Mouse (Mus musculus): ENCODE measurements at regions not wholly inside any gene's neighbourhood (a gene's known extent, or its start where the extent isn't known, plus 50 kb on each side); places are given as distances from the start of the nearest gene placed in this dataset.

DNA sequence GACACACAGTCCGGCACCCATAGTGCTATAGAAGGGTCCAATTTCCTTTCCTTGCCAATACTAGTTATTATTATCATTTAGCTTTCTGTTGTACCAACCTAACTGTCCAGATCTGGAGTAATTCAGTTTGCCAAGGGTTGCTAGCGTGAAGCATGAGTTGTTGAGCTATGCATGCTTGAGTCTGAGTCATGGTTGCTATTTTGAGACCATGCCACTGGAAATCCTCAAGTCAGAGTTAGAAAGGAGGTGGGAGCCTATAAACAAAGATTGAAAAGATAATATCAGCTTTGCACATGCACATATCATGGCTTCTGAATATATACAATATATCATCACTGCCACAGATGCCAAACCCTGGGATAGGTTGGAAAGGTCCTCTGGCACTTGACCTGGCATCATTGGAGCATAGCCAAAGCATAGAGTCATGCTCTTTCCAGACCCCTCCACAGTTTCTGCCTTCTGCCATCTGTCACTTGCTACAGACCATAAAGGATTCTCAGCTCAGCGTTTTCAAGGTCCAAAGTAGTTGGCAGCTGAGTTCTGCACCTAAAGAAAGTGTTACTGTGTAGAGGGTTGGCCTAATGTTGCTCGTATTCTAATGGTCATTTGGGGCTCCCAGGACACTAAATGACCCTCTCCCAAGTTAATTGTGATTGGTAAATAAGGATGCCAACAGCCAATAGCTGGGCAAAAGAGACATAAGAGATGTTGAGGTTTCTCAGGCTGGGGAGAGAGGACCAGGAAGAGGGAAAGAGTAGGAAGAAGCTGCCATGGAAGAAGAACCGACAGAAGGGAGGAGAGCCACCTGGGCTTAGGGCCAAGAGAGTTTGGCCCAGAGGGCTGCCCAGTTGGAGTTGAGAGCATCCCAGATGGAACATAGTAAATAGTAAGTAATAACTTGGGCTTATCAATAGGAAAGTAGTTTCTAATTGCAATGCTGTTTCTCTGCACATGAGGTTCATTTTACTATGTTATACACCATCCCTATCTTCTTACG lies 586.9 kb downstream of the Ptprc start:
- dilution Hi-C loops (cut with MboI; ENCODE audit: extremely low pct_ligation_motif_present, extremely low pct_unique_long_range_greater_than_20kb, low sequenced_read_pairs): no loop called here
- Histone ChIP-seq H3K36me3 (replicated peaks in 1 of 2; ENCODE audit: control insufficient read depth in 1 of 2, insufficient read depth in 1 of 2, low read length in 1 of 2) (no peaks in the 10 kb centered on the region), H3K79me2 (replicated peaks; ENCODE audit: control insufficient read depth, extremely low read depth, insufficient read depth, poor library complexity, severe bottlenecking) (no peaks in the 10 kb centered on the region), H3K4me3 (replicated peaks in 1 of 3; ENCODE audit: low read depth in 2 of 3, low read length in 2 of 3, poor library complexity in 1 of 3) (no peak overlapping the region), H3K4me1 (ENCODE audit: control insufficient read depth in 1 of 2, insufficient read depth in 2 of 2) (peaks cover 0 to 4% of the 10 kb centered on the region in 2 experiments; a peak in 1 of 4 replicates), H3K27ac (ENCODE audit: insufficient read depth, low read depth) (no peak overlapping the region), H3K9ac (ENCODE audit: insufficient read depth, low read depth) (no peak overlapping the region), H3K27me3 (replicated peaks) (no peaks in the 10 kb centered on the region), H3K4me2 (ENCODE audit: insufficient read depth, low read depth, poor library complexity, severe bottlenecking) (no peak overlapping the region), H3K9me3 (replicated peaks; ENCODE audit: low read length) (no peaks in the 10 kb centered on the region)
- no peak for DNase-seq (ENCODE audit: extremely low read depth)
- in situ Hi-C loops (cut with MboI; ENCODE audit: low pct_ligation_motif_present, low pct_unique_long_range_greater_than_20kb, low sequenced_read_pairs): no loop called here
- TF ChIP-seq MAX (IDR thresholded peaks at IDR 0.05; ENCODE audit: low read length) (no peak), JUND (conservative IDR thresholded peaks at IDR 0.05; ENCODE audit: low read depth, low read length) (no peak), GABPA (IDR thresholded peaks at IDR 0.05; ENCODE audit: insufficient replicate concordance, low read depth, low read length) (no peak)

DNA sequence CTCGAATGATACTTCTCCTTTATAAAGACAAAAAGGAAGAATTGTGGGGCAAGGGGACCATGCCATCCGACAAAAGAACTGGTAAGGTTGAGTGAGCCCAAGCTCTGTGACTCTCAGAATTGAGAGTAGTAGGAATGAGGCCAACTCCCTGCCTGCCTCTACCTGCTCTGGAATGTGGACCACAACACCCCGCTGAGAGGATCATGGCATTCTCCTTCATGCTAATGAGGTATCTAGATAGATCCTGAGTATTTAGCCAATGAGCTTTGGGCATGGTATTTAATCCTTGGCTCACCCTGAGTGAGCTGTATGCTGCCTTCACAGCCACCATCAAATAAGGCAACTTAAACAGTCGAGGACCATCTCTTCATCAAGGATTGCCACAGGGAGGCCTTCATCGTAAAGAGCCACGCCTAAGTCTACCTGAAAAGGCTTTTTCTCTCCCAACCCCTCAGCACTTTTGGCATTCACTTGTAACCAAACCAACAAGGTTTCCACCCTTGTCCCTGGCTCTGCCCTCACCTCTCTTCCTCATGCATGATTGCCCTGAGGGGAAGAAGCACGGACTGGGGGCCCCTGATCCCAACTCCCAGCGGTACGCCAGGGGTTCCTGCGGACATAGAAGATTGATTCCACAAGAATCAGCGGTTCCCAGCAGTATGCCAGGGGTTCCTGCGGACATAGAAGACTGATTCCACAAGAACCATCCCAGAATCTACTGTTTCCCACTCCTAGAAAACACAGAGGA lies 587.9 kb downstream of the Ptprc start:
- no peak overlapping the region for H3K9ac ChIP-seq (ENCODE audit: insufficient read depth, low read depth)
- H3K27me3 ChIP-seq (replicated peaks): no peaks in the 10 kb centered on the region
- DNase-seq (ENCODE audit: extremely low read depth): no peak
- TF ChIP-seq RAD21 (IDR thresholded peaks at IDR 0.05; ENCODE audit: low read depth, low read length): no peak
- TF ChIP-seq SIN3A (IDR thresholded peaks at IDR 0.05; ENCODE audit: low read length): no peak
- no peak for TF ChIP-seq POLR2AphosphoS2 (IDR thresholded peaks at IDR 0.05; ENCODE audit: low read depth, low read length)
- no peak for TF ChIP-seq RCOR1 (conservative IDR thresholded peaks at IDR 0.05; ENCODE audit: low read depth, low read length)
- TF ChIP-seq MYC (IDR thresholded peaks at IDR 0.05; ENCODE audit: low read depth, low read length): no peak
- no peak for TF ChIP-seq HCFC1 (IDR thresholded peaks at IDR 0.05; ENCODE audit: low read depth, low read length)
- no peak for TF ChIP-seq POLR2A (IDR thresholded peaks at IDR 0.05; ENCODE audit: low read depth, low read length)
- no peak for TF ChIP-seq USF2 (conservative IDR thresholded peaks at IDR 0.05; ENCODE audit: low read depth, low read length)
- no peak for TF ChIP-seq ZMIZ1 (IDR thresholded peaks at IDR 0.05; ENCODE audit: low read depth, low read length)
- no peak for TF ChIP-seq MAFK (IDR thresholded peaks at IDR 0.05; ENCODE audit: insufficient replicate concordance, low read length)
- TF ChIP-seq JUN (IDR thresholded peaks at IDR 0.05; ENCODE audit: insufficient read depth, low read depth, low read length): no peak
- no peak for TF ChIP-seq TCF12 (IDR thresholded peaks at IDR 0.05; ENCODE audit: low read depth, low read length)
- no peak for TF ChIP-seq E2F4 (IDR thresholded peaks at IDR 0.05; ENCODE audit: insufficient replicate concordance, low read depth, low read length)
- no peak for TF ChIP-seq MAZ (IDR thresholded peaks at IDR 0.05; ENCODE audit: low read depth, low read length)
- no peak for TF ChIP-seq CHD2 (IDR thresholded peaks at IDR 0.05; ENCODE audit: low read length)
- TF ChIP-seq EP300 (IDR thresholded peaks at IDR 0.05; ENCODE audit: low read length): no peak
- no peak for TF ChIP-seq BHLHE40 (IDR thresholded peaks at IDR 0.05; ENCODE audit: low read depth, low read length)
- no peak for TF ChIP-seq ZKSCAN1 (IDR thresholded peaks at IDR 0.05; ENCODE audit: borderline replicate concordance, low read depth, low read length)
- no peak overlapping the region for H3K4me2 ChIP-seq (ENCODE audit: insufficient read depth, low read depth, poor library complexity, severe bottlenecking)
- peaks cover 0 to 4% of the 10 kb centered on the region in 2 experiments; a peak in 1 of 4 replicates for H3K4me1 ChIP-seq (ENCODE audit: control insufficient read depth in 1 of 2, insufficient read depth in 2 of 2)
- H3K79me2 ChIP-seq (replicated peaks; ENCODE audit: control insufficient read depth, extremely low read depth, insufficient read depth, poor library complexity, severe bottlenecking): no peaks in the 10 kb centered on the region
- no peaks in the 10 kb centered on the region for H3K9me3 ChIP-seq (replicated peaks; ENCODE audit: low read length)
- dilution Hi-C loops (cut with MboI; ENCODE audit: extremely low pct_ligation_motif_present, extremely low pct_unique_long_range_greater_than_20kb, low sequenced_read_pairs) (no loop called here), in situ Hi-C loops (cut with MboI; ENCODE audit: low pct_ligation_motif_present, low pct_unique_long_range_greater_than_20kb, low sequenced_read_pairs) (no loop called here)
- no peak overlapping the region for H3K4me3 ChIP-seq (replicated peaks in 1 of 3; ENCODE audit: low read depth in 2 of 3, low read length in 2 of 3, poor library complexity in 1 of 3)
- H3K36me3 ChIP-seq (replicated peaks in 1 of 2; ENCODE audit: control insufficient read depth in 1 of 2, insufficient read depth in 1 of 2, low read length in 1 of 2): no peaks in the 10 kb centered on the region
- H3K27ac ChIP-seq (ENCODE audit: insufficient read depth, low read depth): no peak overlapping the region
